Mouse (Mus musculus): Measurements from ENCODE around the gene Tsr1.

- TF ChIP-seq POLR2A (IDR thresholded peaks at IDR 0.05; ENCODE audit: extremely low read depth, insufficient read depth, low read length) (no peak), CTCF (IDR thresholded peaks at IDR 0.05; ENCODE audit: extremely low read depth, insufficient read depth, low read length) (no peak)
These were observed 27.3 kb upstream of the Tsr1 start for GRCm38 (mm10) chr11:74870544-74870943.
